Mouse (Mus musculus) bone marrow macrophage, adult 2 months (primary cell): ENCODE measurements at regions not wholly inside any gene's neighbourhood (a gene's known extent, or its start where the extent isn't known, plus 50 kb on each side); places are given as distances from the start of the nearest gene placed in this dataset.

Experiments
- CTCF ChIP-seq: IDR thresholded peaks from 2 replicates; pipeline ENCODE4 v1.5.1; 2012; ENCODE audit warnings: low read depth, mild to moderate bottlenecking, low read length, moderate library complexity
- POLR2A ChIP-seq: IDR thresholded peaks from 2 replicates; pipeline ENCODE4 v1.6.1; 2012; ENCODE audit warnings: mild to moderate bottlenecking, low read depth, low read length, borderline replicate concordance

DNA sequence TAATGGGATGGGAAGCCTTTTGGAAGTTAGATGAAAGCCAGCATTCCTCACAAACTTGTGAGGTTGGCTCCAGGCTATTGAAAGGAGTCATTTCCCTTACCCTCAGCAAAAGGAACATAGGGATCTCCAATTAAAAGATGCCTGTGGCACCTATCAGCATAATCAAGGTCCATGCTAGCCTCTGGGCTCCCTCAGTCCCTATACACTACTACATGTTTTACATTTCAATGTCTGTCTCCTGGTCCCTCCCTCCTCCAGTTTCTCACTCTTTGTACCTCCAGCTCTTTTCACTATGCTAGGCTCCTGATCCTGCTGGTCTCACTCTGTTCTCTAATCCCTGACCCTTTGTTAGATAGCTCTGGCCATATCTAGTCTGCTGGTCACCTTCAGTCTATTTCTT is 790.6 kb downstream of the Defb40 start:
- TF ChIP-seq CTCF (no peak), POLR2A (no peak)
